Comparison of ENCODE assay signal across 1 mouse cellular context in genomic region chr1:74326916-74327315, GRCm38 (mm10). TPM values are rescaled to one million over a fixed set of nuclear protein-coding genes. Genes with fewer than 3 reads are reported as not detected.
"Had no signal": no experiment of that assay in that cellular context is flagged by ENCODE, and none has a peak within 500 bp of the region (broad histone marks: within the 10 kb centered on the region; RNA-seq: fewer than 3 reads in every experiment).

No protein-coding gene starts in this region.

RNA-seq across cellular contexts. Expression of gene Catip, which starts 35.0 kb away (rescaled TPM):
- polyA plus RNA-seq: liver, embryonic 15.5 days had no signal
